Mouse (Mus musculus) liver, embryonic 15.5 days (tissue): ENCODE data around the gene Zfp607b. TPM values are rescaled to one million over a fixed set of nuclear protein-coding genes. Genes with fewer than 3 reads are reported as not detected.

Experiments used
- ATAC-seq: fragments of 200-750 bp; cut with Nextera tagmentation; 2 replicates; pipeline ENCODE4 v1.8.0; 2017; ENCODE audit warnings: moderate number of reproducible peaks, mild to moderate bottlenecking, moderate library complexity; ENCODE audit not compliant: insufficient read depth
- H3K27ac ChIP-seq: fragments of 300-500 bp; sonication (generic); replicated peaks from 2 replicates; pipeline ENCODE4 v1.5.1; 2015; ENCODE audit warnings: mild to moderate bottlenecking, inconsistent platforms
- H3K27me3 ChIP-seq: fragments of 300-500 bp; sonication (generic); 2 replicates; pipeline ENCODE4 v1.6.1; 2015; ENCODE audit warnings: mild to moderate bottlenecking, inconsistent platforms
- H3K36me3 ChIP-seq: fragments of 300-500 bp; sonication (generic); replicated peaks from 2 replicates; pipeline ENCODE4 v1.6.1; 2015; ENCODE audit warnings: moderate library complexity, mild to moderate bottlenecking, inconsistent platforms
- H3K4me1 ChIP-seq: fragments of 300-500 bp; sonication (generic); replicated peaks from 2 replicates; pipeline ENCODE4 v1.6.1; 2015; ENCODE audit warnings: inconsistent platforms
- H3K4me2 ChIP-seq: fragments of 300-500 bp; sonication (generic); 2 replicates; pipeline ENCODE4 v1.6.1; 2015; ENCODE audit warnings: moderate library complexity, mild to moderate bottlenecking, inconsistent platforms
- H3K4me3 ChIP-seq: fragments of 300-500 bp; sonication (generic); replicated peaks from 2 replicates; pipeline ENCODE4 v1.5.1; 2015; ENCODE audit warnings: mild to moderate bottlenecking, inconsistent platforms
- H3K9ac ChIP-seq: fragments of 300-500 bp; sonication (generic); 2 replicates; pipeline ENCODE4 v1.6.1; 2015; ENCODE audit warnings: moderate library complexity, mild to moderate bottlenecking, inconsistent platforms
- H3K9me3 ChIP-seq: fragments of 300-500 bp; sonication (generic); replicated peaks from 2 replicates; pipeline ENCODE4 v1.6.1; 2016; ENCODE audit warnings: inconsistent platforms
- WGBS: fragments of 180-500 bp; shearing (Covaris S2); methylation state at CpG from one replicate; pipeline ENCODE4 v1.1.7; 2015; ENCODE audit warnings: mixed read lengths; ENCODE audit not compliant: insufficient replicate concordance; 5-methylcytosine and 5-hydroxymethylcytosine counted together
- polyA plus RNA-seq: library from polyadenylated mRNA; unstranded; fragments of >200 nt; fragmentation: Nextera tagmentation; extraction: Ambion mirVana; gene quantifications from 2 replicates; pipeline ENCODE4 v1.2.1, GENCODE M21; 2015

Gene Zfp607b
- polyA plus RNA-seq, 1 experiment from 2014 or later, result 0.38 TPM

GRCm38 (mm10) chr7:27731946-27732345 is 42.8 kb downstream of the Zfp607b start:
- Histone ChIP-seq H3K9me3 (no peaks in the 10 kb centered on the region), H3K27me3 (no peaks in the 10 kb centered on the region), H3K4me3 (peak overlapping the region; percentile 67), H3K36me3 (no peaks in the 10 kb centered on the region), H3K27ac (peak overlapping the region; percentile 81), H3K4me2 (peak overlapping the region; percentile 88), H3K9ac (peak overlapping the region; percentile 51), H3K4me1 (peaks cover 21% of the 10 kb centered on the region)
- no peak for ATAC-seq
- 19% methylated on average over 12 of the region's 12 CpGs for WGBS

DNA sequence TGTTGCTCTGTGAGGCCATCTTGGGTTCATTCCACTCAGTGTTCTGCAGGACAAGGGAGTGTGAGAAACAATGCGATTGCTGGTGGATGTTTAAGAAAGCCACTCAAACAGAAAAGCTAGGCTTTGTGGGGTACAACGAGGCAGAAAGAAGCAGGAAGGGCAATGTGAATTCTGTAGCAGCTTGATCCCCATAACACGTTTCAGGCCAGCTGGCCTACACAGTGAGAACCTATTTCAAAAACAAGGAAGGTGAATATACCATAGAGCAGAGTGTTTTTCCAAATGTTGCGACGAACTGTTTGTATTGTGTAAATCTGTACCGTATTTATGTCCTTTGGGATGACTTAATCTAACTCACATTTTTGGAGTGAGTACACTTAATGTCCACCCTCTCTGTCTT is 43.4 kb downstream of the Zfp607b start:
- Histone ChIP-seq H3K9ac (no peak overlapping the region), H3K27me3 (no peaks in the 10 kb centered on the region), H3K4me2 (peak overlapping the region; percentile 88), H3K36me3 (no peaks in the 10 kb centered on the region), H3K9me3 (no peaks in the 10 kb centered on the region), H3K27ac (no peak overlapping the region), H3K4me1 (peaks cover 21% of the 10 kb centered on the region), H3K4me3 (no peak overlapping the region)
- ATAC-seq, result no peak
- WGBS, result 83% methylated on average over 6 of the region's 6 CpGs

DNA sequence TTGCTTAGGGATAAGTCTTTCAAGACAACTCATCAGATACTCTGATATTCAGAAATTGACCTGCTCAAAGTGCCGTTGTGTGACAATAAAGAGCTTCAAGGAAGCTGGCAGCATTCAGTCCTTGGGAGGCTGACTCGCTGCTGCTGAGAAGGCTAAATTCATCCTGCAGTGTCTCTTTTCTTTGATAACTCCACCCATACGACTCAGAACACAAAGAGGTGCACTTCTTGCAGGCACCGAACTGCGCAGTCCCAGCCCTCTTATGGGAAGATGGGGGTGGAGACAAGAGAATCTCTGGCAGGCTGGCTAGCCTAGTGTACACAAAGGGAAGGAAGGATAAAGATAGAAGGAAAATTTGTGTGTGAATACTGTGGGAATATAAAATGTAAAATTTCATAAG is 46.3 kb downstream of the Zfp607b start:
- H3K27ac ChIP-seq, result no peak overlapping the region
- H3K4me1 ChIP-seq, result peaks cover 21% of the 10 kb centered on the region
- no peak for ATAC-seq
- peaks cover 16% of the 10 kb centered on the region for H3K36me3 ChIP-seq
- H3K4me3 ChIP-seq, result no peak overlapping the region
- 71% methylated on average over 5 of the region's 5 CpGs for WGBS
- no peaks in the 10 kb centered on the region for H3K9me3 ChIP-seq
- H3K9ac ChIP-seq, result no peak overlapping the region
- H3K4me2 ChIP-seq, result no peak overlapping the region
- no peaks in the 10 kb centered on the region for H3K27me3 ChIP-seq

Other genes starting within 250 kb of the Zfp607b start
- gene Sptbn4, start 241.7 kb upstream of the Zfp607b start, polyA plus RNA-seq, result 0.06 and 0.09 TPM in 2 replicates
- gene Blvrb, start 241.4 kb upstream of the Zfp607b start, polyA plus RNA-seq, result 920 and 1,009 TPM in 2 replicates
- gene Sertad3, start 215.6 kb upstream of the Zfp607b start, polyA plus RNA-seq, result 35.6 and 38.9 TPM in 2 replicates
- gene Sertad1, start 202.4 kb upstream of the Zfp607b start, polyA plus RNA-seq, result 28.2 and 29.6 TPM in 2 replicates
- 0.67 and 0.75 TPM in 2 replicates for gene Prx, start 190.0 kb upstream of the Zfp607b start, polyA plus RNA-seq
- 0.10 and 0.16 TPM in 2 replicates for gene Hipk4, start 166.1 kb upstream of the Zfp607b start, polyA plus RNA-seq
- 76.3 and 93.4 TPM in 2 replicates for gene Pld3, start 136.1 kb upstream of the Zfp607b start, polyA plus RNA-seq
- gene 2310022A10Rik, start 136.1 kb upstream of the Zfp607b start, polyA plus RNA-seq, result 15.7 and 17.3 TPM in 2 replicates
- gene Akt2, start 97.8 kb upstream of the Zfp607b start, polyA plus RNA-seq, result 26.4 and 28.3 TPM in 2 replicates
- gene Ttc9b, start 35.4 kb upstream of the Zfp607b start, polyA plus RNA-seq, result 0.05 TPM in 1 of 2 replicates, not detected in the other
- 1.5 TPM in 2 replicates for gene Map3k10, start 14.7 kb upstream of the Zfp607b start, polyA plus RNA-seq
- gene Zfp60, start 42.0 kb downstream of the Zfp607b start, polyA plus RNA-seq, result 4.8 and 5.0 TPM in 2 replicates
- 0.55 and 0.63 TPM in 2 replicates for gene Zfp626, start 117.9 kb downstream of the Zfp607b start, polyA plus RNA-seq
- 1.5 and 1.6 TPM in 2 replicates for gene Zfp59, start 149.3 kb downstream of the Zfp607b start, polyA plus RNA-seq
- 0.99 and 1.0 TPM in 2 replicates for gene Zfp607a, start 168.2 kb downstream of the Zfp607b start, polyA plus RNA-seq
- 1.1 TPM in 2 replicates for gene Zfp974, start 240.1 kb downstream of the Zfp607b start, polyA plus RNA-seq